Mouse (Mus musculus): Measurements from ENCODE around the gene Igf2. TPM values are rescaled to one million over a fixed set of nuclear protein-coding genes. Genes with fewer than 3 reads are reported as not detected.

The Igf2 gene
- polyA plus RNA-seq, 1 experiment: 4.3 TPM

- H3K4me3 ChIP-seq (replicated peaks): no peak within 1 kb of the TSS
- no peaks in the 10 kb centered on the region for H3K4me1 ChIP-seq (ENCODE audit: control insufficient read depth)
- peaks cover 19% of the 10 kb centered on the region for H3K27me3 ChIP-seq (ENCODE audit: control insufficient read depth)
- TF ChIP-seq GATA1 (IDR thresholded peaks at IDR 0.05; ENCODE audit: low read length) (no peak), TAL1 (IDR thresholded peaks at IDR 0.05; ENCODE audit: low read length) (no peak)
- H3K9me3 ChIP-seq (ENCODE audit: control insufficient read depth, low read length): peaks cover 27% of the 10 kb centered on the region
- H3K36me3 ChIP-seq (ENCODE audit: control insufficient read depth): no peaks in the 10 kb centered on the region; the same call in 1 of the 2 replicates
Measured at GRCm38 (mm10) chr7:142669751-142670625, 3.4 kb upstream of the Igf2 start, which contains the start of gene Gm49394. Gm49394 (minus strand) TSS chr7:142669942.

DNA sequence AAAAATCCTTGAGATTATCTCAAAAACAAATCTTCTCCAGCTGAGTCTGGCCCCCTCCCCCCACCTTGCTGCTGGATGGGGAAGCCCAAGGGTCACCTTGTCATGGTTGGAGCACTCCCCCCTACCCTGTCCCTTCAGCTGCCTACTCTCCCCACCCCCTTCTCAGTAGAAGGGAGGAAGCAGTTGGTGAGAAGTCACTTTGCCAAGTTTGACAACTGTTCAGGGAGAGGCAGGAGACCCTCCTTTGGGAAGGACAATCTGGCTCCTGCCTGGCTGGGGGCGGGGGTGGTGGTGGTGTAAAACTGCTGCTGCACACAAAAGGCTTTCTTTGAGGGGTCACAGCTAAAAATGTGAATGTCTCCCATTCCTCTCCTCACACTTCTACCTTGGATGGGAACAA lies 1.7 kb upstream of the Igf2 start:
- Histone ChIP-seq H3K36me3 (ENCODE audit: control insufficient read depth) (no peaks in the 10 kb centered on the region; the same call in 1 of the 2 replicates), H3K4me1 (ENCODE audit: control insufficient read depth) (no peaks in the 10 kb centered on the region), H3K9me3 (ENCODE audit: control insufficient read depth, low read length) (peaks cover 27% of the 10 kb centered on the region), H3K4me3 (replicated peaks) (no peak overlapping the region), H3K27me3 (ENCODE audit: control insufficient read depth) (peaks cover 35% of the 10 kb centered on the region)
- TF ChIP-seq TAL1 (IDR thresholded peaks at IDR 0.05; ENCODE audit: low read length): no peak
- TF ChIP-seq GATA1 (IDR thresholded peaks at IDR 0.05; ENCODE audit: low read length): no peak

DNA sequence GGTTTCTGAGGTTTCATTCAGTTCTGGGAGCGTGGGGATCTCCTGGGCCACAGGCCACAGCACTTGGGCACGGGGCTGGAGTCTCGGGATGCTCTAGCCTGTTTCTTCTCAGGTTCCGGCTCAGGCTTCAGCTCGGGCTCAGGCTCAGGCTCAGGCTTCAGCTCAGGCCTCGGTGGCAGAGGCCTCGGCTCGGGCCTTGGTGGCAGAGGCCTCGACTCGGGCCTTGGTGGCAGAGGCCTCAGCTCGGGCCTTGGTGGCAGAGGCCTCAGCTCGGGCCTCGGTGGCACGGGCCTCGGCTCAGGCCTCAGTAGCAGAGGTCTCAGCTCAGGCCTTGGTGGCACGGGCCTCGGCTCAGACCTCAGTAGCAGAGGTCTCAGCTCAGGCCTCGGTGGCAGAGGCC lies 905 bp upstream of the Igf2 start:
- TF ChIP-seq GATA1 (IDR thresholded peaks at IDR 0.05; ENCODE audit: low read length): no peak
- no peak for TF ChIP-seq TAL1 (IDR thresholded peaks at IDR 0.05; ENCODE audit: low read length)
- Histone ChIP-seq H3K27me3 (ENCODE audit: control insufficient read depth) (peaks cover 43% of the 10 kb centered on the region), H3K9me3 (ENCODE audit: control insufficient read depth, low read length) (peaks cover 27% of the 10 kb centered on the region), H3K4me1 (ENCODE audit: control insufficient read depth) (no peaks in the 10 kb centered on the region), H3K4me3 (replicated peaks) (no peak overlapping the region), H3K36me3 (ENCODE audit: control insufficient read depth) (no peaks in the 10 kb centered on the region; the same call in 1 of the 2 replicates)

DNA sequence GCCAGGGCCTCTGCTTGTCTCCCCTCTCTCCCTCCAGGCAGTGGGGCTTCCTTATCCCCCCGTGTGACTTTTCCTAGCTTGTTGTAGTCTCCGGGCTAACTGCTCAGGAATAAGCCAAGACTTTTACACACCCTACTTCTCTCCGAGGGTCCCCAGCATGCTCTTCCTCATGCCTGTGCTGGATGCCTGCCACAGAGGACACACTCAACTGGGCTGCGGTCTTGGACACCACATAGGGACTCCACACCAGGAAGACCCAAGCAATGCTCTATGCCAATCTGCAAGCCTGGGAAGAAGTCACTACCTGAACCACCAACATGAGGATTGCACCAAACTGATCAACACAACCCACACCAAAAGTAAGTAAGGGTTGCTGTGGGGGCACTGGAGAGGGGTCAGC lies 507 bp downstream of the Igf2 start:
- Histone ChIP-seq H3K9me3 (ENCODE audit: control insufficient read depth, low read length) (peaks cover 23% of the 10 kb centered on the region), H3K36me3 (ENCODE audit: control insufficient read depth) (no peaks in the 10 kb centered on the region; the same call in 1 of the 2 replicates), H3K4me1 (ENCODE audit: control insufficient read depth) (no peaks in the 10 kb centered on the region), H3K4me3 (replicated peaks) (no peak overlapping the region), H3K27me3 (ENCODE audit: control insufficient read depth) (peaks cover 58% of the 10 kb centered on the region)
- TF ChIP-seq GATA1 (IDR thresholded peaks at IDR 0.05; ENCODE audit: low read length) (no peak), TAL1 (IDR thresholded peaks at IDR 0.05; ENCODE audit: low read length) (no peak)

DNA sequence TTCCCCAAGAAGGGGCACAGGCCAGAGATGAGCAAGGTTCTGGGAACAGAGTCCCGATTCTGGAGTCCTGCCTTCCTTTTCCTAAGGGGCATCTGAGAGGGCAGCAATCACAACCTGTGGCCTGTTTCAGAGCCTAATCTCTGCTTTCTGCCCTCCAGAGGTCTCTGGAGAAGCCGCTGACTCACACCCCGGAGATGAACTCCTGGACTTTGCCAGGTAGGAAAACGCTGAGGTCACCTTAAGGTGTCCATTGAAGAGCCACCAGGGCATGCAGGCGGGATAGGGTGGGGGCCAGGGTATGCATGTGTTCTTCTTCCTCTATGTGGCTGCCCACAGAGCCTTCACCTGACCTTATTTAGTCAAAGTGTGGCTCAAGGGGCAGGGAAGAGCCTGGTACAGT lies 1.3 kb downstream of the Igf2 start:
- Histone ChIP-seq H3K9me3 (ENCODE audit: control insufficient read depth, low read length) (peaks cover 23% of the 10 kb centered on the region), H3K36me3 (ENCODE audit: control insufficient read depth) (no peaks in the 10 kb centered on the region; the same call in 1 of the 2 replicates), H3K4me3 (replicated peaks) (no peak overlapping the region), H3K27me3 (ENCODE audit: control insufficient read depth) (peaks cover 65% of the 10 kb centered on the region), H3K4me1 (ENCODE audit: control insufficient read depth) (no peaks in the 10 kb centered on the region)
- TF ChIP-seq TAL1 (IDR thresholded peaks at IDR 0.05; ENCODE audit: low read length): no peak

GRCm38 (mm10) chr7:142664465-142665029 lies 2.1 kb downstream of the Igf2 start:
- Histone ChIP-seq H3K4me1 (ENCODE audit: control insufficient read depth) (no peaks in the 10 kb centered on the region), H3K9me3 (ENCODE audit: control insufficient read depth, low read length) (peaks cover 15% of the 10 kb centered on the region), H3K36me3 (ENCODE audit: control insufficient read depth) (no peaks in the 10 kb centered on the region; the same call in 1 of the 2 replicates), H3K27me3 (ENCODE audit: control insufficient read depth) (peaks cover 73% of the 10 kb centered on the region), H3K4me3 (replicated peaks) (no peak overlapping the region)
- TF ChIP-seq GATA1 (IDR thresholded peaks at IDR 0.05; ENCODE audit: low read length) (no peak), TAL1 (IDR thresholded peaks at IDR 0.05; ENCODE audit: low read length) (no peak)

- H3K9me3 ChIP-seq (ENCODE audit: control insufficient read depth, low read length): peaks cover 10% of the 10 kb centered on the region
- H3K36me3 ChIP-seq (ENCODE audit: control insufficient read depth): no peaks in the 10 kb centered on the region; the same call in 1 of the 2 replicates
- H3K4me3 ChIP-seq (replicated peaks): no peak overlapping the region
- H3K27me3 ChIP-seq (ENCODE audit: control insufficient read depth): peaks cover 79% of the 10 kb centered on the region
- TF ChIP-seq GATA1 (IDR thresholded peaks at IDR 0.05; ENCODE audit: low read length) (no peak), TAL1 (IDR thresholded peaks at IDR 0.05; ENCODE audit: low read length) (no peak)
- peaks cover 2% of the 10 kb centered on the region; the same call in 1 of the 2 replicates for H3K4me1 ChIP-seq (ENCODE audit: control insufficient read depth)
Measured at GRCm38 (mm10) chr7:142663931-142664421, 2.6 kb downstream of the Igf2 start.

GRCm38 (mm10) chr7:142663151-142663550 lies 3.5 kb downstream of the Igf2 start:
- Histone ChIP-seq H3K36me3 (ENCODE audit: control insufficient read depth) (no peaks in the 10 kb centered on the region; the same call in 1 of the 2 replicates), H3K4me1 (ENCODE audit: control insufficient read depth) (peaks cover 4% of the 10 kb centered on the region; the same call in 1 of the 2 replicates), H3K9me3 (ENCODE audit: control insufficient read depth, low read length) (peaks cover 5% of the 10 kb centered on the region), H3K4me3 (replicated peaks) (no peak overlapping the region), H3K27me3 (ENCODE audit: control insufficient read depth) (peaks cover 87% of the 10 kb centered on the region)
- TF ChIP-seq GATA1 (IDR thresholded peaks at IDR 0.05; ENCODE audit: low read length): no peak

DNA sequence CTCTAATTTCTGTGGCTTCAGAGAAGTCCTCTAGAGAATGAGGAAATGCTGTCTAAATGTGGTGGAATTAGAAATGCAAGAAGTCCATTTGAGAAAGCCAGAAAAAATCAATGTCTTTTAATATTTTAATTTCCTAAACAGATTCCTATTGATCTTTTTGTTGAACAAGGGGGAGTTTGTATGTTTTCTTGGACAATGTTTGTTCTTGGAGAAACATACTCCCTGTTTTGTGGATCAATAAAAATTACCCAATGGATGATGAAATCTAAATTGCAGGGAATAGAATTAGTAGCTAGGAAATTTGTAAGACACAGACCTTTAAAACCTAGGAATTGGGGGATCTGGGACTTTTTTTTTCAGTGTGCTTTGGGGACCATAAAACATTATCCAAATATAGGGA lies 4.8 kb downstream of the Igf2 start:
- Histone ChIP-seq H3K27me3 (ENCODE audit: control insufficient read depth) (peaks cover 100% of the 10 kb centered on the region), H3K4me1 (ENCODE audit: control insufficient read depth) (peaks cover 4% of the 10 kb centered on the region; the same call in 1 of the 2 replicates), H3K9me3 (ENCODE audit: control insufficient read depth, low read length) (peaks cover 4% of the 10 kb centered on the region; the same call in 1 of the 2 replicates), H3K4me3 (replicated peaks) (no peak overlapping the region), H3K36me3 (ENCODE audit: control insufficient read depth) (no peaks in the 10 kb centered on the region)
- TF ChIP-seq GATA1 (IDR thresholded peaks at IDR 0.05; ENCODE audit: low read length) (no peak), TAL1 (IDR thresholded peaks at IDR 0.05; ENCODE audit: low read length) (no peak)

Measured in erythroblast, embryonic 14.5 days (primary cell).